Mouse (Mus musculus) heart, embryonic 15.5 days (tissue): ENCODE measurements around the gene 1810010H24Rik. TPM values are rescaled to one million over a fixed set of nuclear protein-coding genes. Genes with fewer than 3 reads are reported as not detected.
"Not testable (repeated sequence)": the region's sequence is repeated elsewhere in the genome, so short reads cannot be mapped to it uniquely, and the experiment has no call there.

Experiments
- ATAC-seq: fragments of 200-750 bp; cut with Nextera tagmentation; replicated peaks from 2 replicates; pipeline ENCODE4 v1.8.0; 2017; ENCODE audit warnings: low read depth, moderate TSS enrichment; ENCODE audit not compliant: insufficient number of reproducible peaks, insufficient read depth, low FRiP score
- H3K27ac ChIP-seq: fragments of 300-500 bp; sonication (generic); 2 replicates; pipeline ENCODE4 v1.5.1; 2015; ENCODE audit warnings: mild to moderate bottlenecking, inconsistent platforms
- H3K27me3 ChIP-seq: fragments of 300-500 bp; sonication (generic); 2 replicates; pipeline ENCODE4 v1.6.1; 2015; ENCODE audit warnings: inconsistent platforms
- H3K36me3 ChIP-seq: fragments of 300-500 bp; sonication (generic); 2 replicates; pipeline ENCODE4 v1.6.1; 2015; ENCODE audit warnings: mild to moderate bottlenecking, inconsistent platforms
- H3K4me1 ChIP-seq: fragments of 300-500 bp; sonication (generic); replicated peaks from 2 replicates; pipeline ENCODE4 v1.6.1; 2015; ENCODE audit warnings: inconsistent platforms
- H3K4me2 ChIP-seq: fragments of 300-500 bp; sonication (generic); 2 replicates; pipeline ENCODE4 v1.6.1; 2015; ENCODE audit warnings: inconsistent platforms, mild to moderate bottlenecking, moderate library complexity
- H3K4me3 ChIP-seq: fragments of 300-500 bp; sonication (generic); 2 replicates; pipeline ENCODE4 v1.5.1; 2015; ENCODE audit warnings: mild to moderate bottlenecking, inconsistent platforms
- H3K9ac ChIP-seq: fragments of 300-500 bp; sonication (generic); 2 replicates; pipeline ENCODE4 v1.6.1; 2015; ENCODE audit warnings: mild to moderate bottlenecking, inconsistent platforms
- H3K9me3 ChIP-seq: fragments of 300-500 bp; sonication (generic); replicated peaks from 2 replicates; pipeline ENCODE4 v1.6.1; 2016; ENCODE audit warnings: inconsistent platforms
- WGBS: fragments of 180-500 bp; shearing (Covaris S2); methylation state at CpG from one replicate; pipeline ENCODE4 v1.1.7; 2015; ENCODE audit warnings: mixed read lengths; 5-methylcytosine and 5-hydroxymethylcytosine counted together
- polyA plus RNA-seq: library from polyadenylated mRNA; unstranded; fragments of >200 nt; fragmentation: Nextera tagmentation; extraction: Ambion mirVana; gene quantifications from 2 replicates; pipeline ENCODE4 v1.2.1, GENCODE M21; 2015

1810010H24Rik gene
- polyA plus RNA-seq, 1 experiment from 2014 or later = 3.1 TPM

GRCm38 (mm10) chr11:107046766-107047620 lies 21.5 kb downstream of the 1810010H24Rik start:
- 86% methylated on average over 15 of the region's 15 CpGs for WGBS
- ATAC-seq = no peak
- peaks cover 7% of the 10 kb centered on the region; the same call in 1 of the 2 replicates for H3K4me1 ChIP-seq
- no peaks in the 10 kb centered on the region for H3K9me3 ChIP-seq
- no peak overlapping the region for H3K9ac ChIP-seq
- H3K4me3 ChIP-seq = no peak overlapping the region
- peaks cover 38% of the 10 kb centered on the region for H3K36me3 ChIP-seq
- H3K4me2 ChIP-seq = no peak overlapping the region
- no peaks in the 10 kb centered on the region for H3K27me3 ChIP-seq
- no peak overlapping the region for H3K27ac ChIP-seq

GRCm38 (mm10) chr11:107054870-107055269 lies 29.4 kb downstream of the 1810010H24Rik start:
- Histone ChIP-seq H3K9ac (no peak overlapping the region), H3K27ac (no peak overlapping the region), H3K4me3 (no peak overlapping the region), H3K4me1 (no peaks in the 10 kb centered on the region), H3K4me2 (no peak overlapping the region), H3K9me3 (no peaks in the 10 kb centered on the region), H3K36me3 (peaks cover 80% of the 10 kb centered on the region), H3K27me3 (no peaks in the 10 kb centered on the region)
- WGBS = 88% methylated on average over 6 of the region's 6 CpGs
- ATAC-seq = no peak

- ATAC-seq = no peak
Observed at GRCm38 (mm10) chr11:107057391-107057790, 31.9 kb downstream of the 1810010H24Rik start.

GRCm38 (mm10) chr11:107059634-107060033 lies 34.2 kb downstream of the 1810010H24Rik start:
- not testable (repeated sequence) for H3K4me2 ChIP-seq, ATAC-seq, H3K9me3 ChIP-seq, H3K27me3 ChIP-seq, H3K9ac ChIP-seq, H3K4me1 ChIP-seq, H3K4me3 ChIP-seq, H3K27ac ChIP-seq
- peaks cover 79% of the 10 kb centered on the region for H3K36me3 ChIP-seq
- 89% methylated on average over 3 of the region's 3 CpGs for WGBS

More at GRCm38 (mm10) chr11:107057391-107057790, 31.9 kb downstream of the 1810010H24Rik start:
- Histone ChIP-seq H3K27ac (no peak overlapping the region), H3K4me3 (no peak overlapping the region), H3K4me1 (peaks cover under 1% of the 10 kb centered on the region; the same call in 1 of the 2 replicates), H3K4me2 (no peak overlapping the region), H3K36me3 (peaks cover 92% of the 10 kb centered on the region), H3K27me3 (no peaks in the 10 kb centered on the region), H3K9me3 (no peaks in the 10 kb centered on the region), H3K9ac (no peak overlapping the region)
- 91% methylated on average over 6 of the region's 6 CpGs for WGBS

GRCm38 (mm10) chr11:107060941-107061340 lies 35.5 kb downstream of the 1810010H24Rik start:
- WGBS = 82% methylated on average over 1 of the region's 1 CpGs
- H3K27ac ChIP-seq = no peak overlapping the region
- H3K4me1 ChIP-seq = peaks cover 10% of the 10 kb centered on the region; the same call in 1 of the 2 replicates
- peaks cover 79% of the 10 kb centered on the region for H3K36me3 ChIP-seq
- H3K9me3 ChIP-seq = no peaks in the 10 kb centered on the region
- H3K4me2 ChIP-seq = no peak overlapping the region
- no peak overlapping the region for H3K4me3 ChIP-seq
- no peak for ATAC-seq
- no peak overlapping the region for H3K9ac ChIP-seq
- no peaks in the 10 kb centered on the region for H3K27me3 ChIP-seq

GRCm38 (mm10) chr11:107063067-107063466 lies 37.6 kb downstream of the 1810010H24Rik start:
- no peak; the same call in 1 of the 2 replicates for ATAC-seq
- Histone ChIP-seq H3K4me3 (no peak overlapping the region), H3K4me2 (no peak overlapping the region), H3K9ac (no peak overlapping the region), H3K9me3 (no peaks in the 10 kb centered on the region), H3K4me1 (peaks cover 10% of the 10 kb centered on the region; the same call in 1 of the 2 replicates), H3K27me3 (no peaks in the 10 kb centered on the region), H3K27ac (peak overlapping the region; percentile 53), H3K36me3 (peaks cover 81% of the 10 kb centered on the region)
- 74% methylated on average over 3 of the region's 3 CpGs for WGBS

GRCm38 (mm10) chr11:107064590-107064989 lies 39.1 kb downstream of the 1810010H24Rik start:
- 88% methylated on average over 1 of the region's 1 CpGs for WGBS
- Histone ChIP-seq H3K27me3 (no peaks in the 10 kb centered on the region), H3K9me3 (no peaks in the 10 kb centered on the region), H3K4me2 (no peak overlapping the region), H3K36me3 (peaks cover 69% of the 10 kb centered on the region), H3K27ac (no peak overlapping the region), H3K4me3 (no peak overlapping the region), H3K4me1 (peaks cover 10% of the 10 kb centered on the region; the same call in 1 of the 2 replicates), H3K9ac (no peak overlapping the region)
- ATAC-seq = no peak

GRCm38 (mm10) chr11:107065216-107065785 lies 39.8 kb downstream of the 1810010H24Rik start:
- Histone ChIP-seq H3K4me1 (peaks cover 10% of the 10 kb centered on the region; the same call in 1 of the 2 replicates), H3K36me3 (peaks cover 64% of the 10 kb centered on the region), H3K9ac (no peak overlapping the region), H3K27me3 (no peaks in the 10 kb centered on the region), H3K4me2 (no peak overlapping the region), H3K27ac (no peak overlapping the region), H3K9me3 (no peaks in the 10 kb centered on the region), H3K4me3 (no peak overlapping the region)
- no peak for ATAC-seq
- WGBS = 85% methylated on average over 11 of the region's 11 CpGs

Other genes with a start within 250 kb of the 1810010H24Rik start
- 6.6 and 9.0 TPM in 2 replicates for gene Polg2, start 246.1 kb upstream of the 1810010H24Rik start, polyA plus RNA-seq
- gene Ddx5, start 236.5 kb upstream of the 1810010H24Rik start, polyA plus RNA-seq = 192 and 209 TPM in 2 replicates
- 12.7 and 14.8 TPM in 2 replicates for gene Cep95, start 236.4 kb upstream of the 1810010H24Rik start, polyA plus RNA-seq
- gene Smurf2, start 105.0 kb upstream of the 1810010H24Rik start, polyA plus RNA-seq = 8.9 and 10.7 TPM in 2 replicates
- 231 and 256 TPM in 2 replicates for gene Kpna2, start 26.1 kb upstream of the 1810010H24Rik start, polyA plus RNA-seq
- 16.1 and 18.9 TPM in 2 replicates for gene Bptf, start 106.4 kb downstream of the 1810010H24Rik start, polyA plus RNA-seq
- gene Nol11, start 163.7 kb downstream of the 1810010H24Rik start, polyA plus RNA-seq = 39.3 and 42.2 TPM in 2 replicates